Mouse (Mus musculus): Measurements from ENCODE around the gene Adam19. TPM values are rescaled to one million over a fixed set of nuclear protein-coding genes. Genes with fewer than 3 reads are reported as not detected.
A peak's percentile ranks its signal among the peaks of the same experiment; 100 is the strongest.
"Not testable (repeated sequence)": the region's sequence is repeated elsewhere in the genome, so short reads cannot be mapped to it uniquely, and the experiment has no call there.

Adam19 gene
- polyA plus RNA-seq, 1 experiment from 2014 or later, result 1.4 TPM

GRCm38 (mm10) chr11:46157462-46157861 lies 101.7 kb downstream of the Adam19 start:
- Histone ChIP-seq H3K4me1 (ENCODE audit: control insufficient read depth, low read depth, low read length) (no peaks in the 10 kb centered on the region), H3K9ac (ENCODE audit: low read depth, low read length) (no peak overlapping the region), H3K4me2 (ENCODE audit: low read depth, low read length) (no peak overlapping the region), H3K9me3 (replicated peaks; ENCODE audit: control insufficient read depth, low read length) (no peaks in the 10 kb centered on the region), H3K27me3 (ENCODE audit: control insufficient read depth, insufficient read depth, low read depth, low read length) (no peaks in the 10 kb centered on the region), H3K27ac (ENCODE audit: low read length) (no peak overlapping the region), H3K36me3 (ENCODE audit: control insufficient read depth, insufficient read depth) (no peaks in the 10 kb centered on the region), H3K4me3 (ENCODE audit: low read depth, low read length) (no peak overlapping the region)
- no peak for ATAC-seq (ENCODE audit: low read depth)

GRCm38 (mm10) chr11:46165866-46166585 lies 110.2 kb downstream of the Adam19 start, which contains the start of gene Nipal4:
Gene Nipal4, minus strand, starts transcription at chr11:46166508.
- Histone ChIP-seq H3K27ac (ENCODE audit: low read length) (no peak within 1 kb of the TSS), H3K4me1 (ENCODE audit: control insufficient read depth, low read depth, low read length) (no peaks in the 10 kb centered on the region), H3K4me3 (ENCODE audit: low read depth, low read length) (peak within 1 kb of the TSS; percentile 37), H3K4me2 (ENCODE audit: low read depth, low read length) (peak within 1 kb of the TSS; percentile 56), H3K9ac (ENCODE audit: low read depth, low read length) (no peak within 1 kb of the TSS), H3K27me3 (ENCODE audit: control insufficient read depth, insufficient read depth, low read depth, low read length) (peaks cover 22% of the 10 kb centered on the region), H3K36me3 (ENCODE audit: control insufficient read depth, insufficient read depth) (no peaks in the 10 kb centered on the region), H3K9me3 (replicated peaks; ENCODE audit: control insufficient read depth, low read length) (no peaks in the 10 kb centered on the region)
- no peak for ATAC-seq (ENCODE audit: low read depth)
- 2% methylated on average over 38 of the region's 40 CpGs for WGBS (ENCODE audit: insufficient replicate concordance)

- WGBS (ENCODE audit: insufficient replicate concordance), result 65% methylated on average over 7 of the region's 7 CpGs
- Histone ChIP-seq H3K36me3 (ENCODE audit: control insufficient read depth, insufficient read depth) (no peaks in the 10 kb centered on the region), H3K4me3 (ENCODE audit: low read depth, low read length) (no peak overlapping the region), H3K9ac (ENCODE audit: low read depth, low read length) (no peak overlapping the region), H3K9me3 (replicated peaks; ENCODE audit: control insufficient read depth, low read length) (no peaks in the 10 kb centered on the region), H3K4me2 (ENCODE audit: low read depth, low read length) (no peak overlapping the region), H3K27me3 (ENCODE audit: control insufficient read depth, insufficient read depth, low read depth, low read length) (peaks cover 22% of the 10 kb centered on the region), H3K4me1 (ENCODE audit: control insufficient read depth, low read depth, low read length) (no peaks in the 10 kb centered on the region), H3K27ac (ENCODE audit: low read length) (no peak overlapping the region)
- no peak for ATAC-seq (ENCODE audit: low read depth)
These were observed 112.7 kb downstream of the Adam19 start for GRCm38 (mm10) chr11:46168506-46168905.

GRCm38 (mm10) chr11:46169908-46170307 lies 114.1 kb downstream of the Adam19 start:
- no peak overlapping the region for H3K27ac ChIP-seq (ENCODE audit: low read length)
- no peak overlapping the region for H3K4me2 ChIP-seq (ENCODE audit: low read depth, low read length)
- H3K27me3 ChIP-seq (ENCODE audit: control insufficient read depth, insufficient read depth, low read depth, low read length), result peaks cover 22% of the 10 kb centered on the region
- H3K4me1 ChIP-seq (ENCODE audit: control insufficient read depth, low read depth, low read length), result no peaks in the 10 kb centered on the region
- ATAC-seq (ENCODE audit: low read depth), result no peak
- no peak overlapping the region for H3K4me3 ChIP-seq (ENCODE audit: low read depth, low read length)
- no peaks in the 10 kb centered on the region for H3K9me3 ChIP-seq (replicated peaks; ENCODE audit: control insufficient read depth, low read length)
- H3K9ac ChIP-seq (ENCODE audit: low read depth, low read length), result no peak overlapping the region
- WGBS (ENCODE audit: insufficient replicate concordance), result 50% methylated on average over 3 of the region's 3 CpGs
- no peaks in the 10 kb centered on the region for H3K36me3 ChIP-seq (ENCODE audit: control insufficient read depth, insufficient read depth)

- peaks cover 5% of the 10 kb centered on the region for H3K27me3 ChIP-seq (ENCODE audit: control insufficient read depth, insufficient read depth, low read depth, low read length)
- no peak for ATAC-seq (ENCODE audit: low read depth)
- no peak overlapping the region for H3K9ac ChIP-seq (ENCODE audit: low read depth, low read length)
- H3K9me3 ChIP-seq (replicated peaks; ENCODE audit: control insufficient read depth, low read length), result no peaks in the 10 kb centered on the region
- no peak overlapping the region for H3K4me3 ChIP-seq (ENCODE audit: low read depth, low read length)
- H3K27ac ChIP-seq (ENCODE audit: low read length), result no peak overlapping the region
- 69% methylated on average over 9 of the region's 9 CpGs for WGBS (ENCODE audit: insufficient replicate concordance)
- no peaks in the 10 kb centered on the region for H3K4me1 ChIP-seq (ENCODE audit: control insufficient read depth, low read depth, low read length)
- no peak overlapping the region for H3K4me2 ChIP-seq (ENCODE audit: low read depth, low read length)
- H3K36me3 ChIP-seq (ENCODE audit: control insufficient read depth, insufficient read depth), result no peaks in the 10 kb centered on the region
These were observed 116.3 kb downstream of the Adam19 start for GRCm38 (mm10) chr11:46172128-46172527.

- WGBS (ENCODE audit: insufficient replicate concordance), result 73% methylated on average over 6 of the region's 6 CpGs
- no peak overlapping the region for H3K27ac ChIP-seq (ENCODE audit: low read length)
- H3K4me1 ChIP-seq (ENCODE audit: control insufficient read depth, low read depth, low read length), result no peaks in the 10 kb centered on the region
- H3K9me3 ChIP-seq (replicated peaks; ENCODE audit: control insufficient read depth, low read length), result no peaks in the 10 kb centered on the region
- no peak overlapping the region for H3K4me2 ChIP-seq (ENCODE audit: low read depth, low read length)
- no peak for ATAC-seq (ENCODE audit: low read depth)
- no peak overlapping the region for H3K4me3 ChIP-seq (ENCODE audit: low read depth, low read length)
- no peaks in the 10 kb centered on the region for H3K36me3 ChIP-seq (ENCODE audit: control insufficient read depth, insufficient read depth)
- no peaks in the 10 kb centered on the region for H3K27me3 ChIP-seq (ENCODE audit: control insufficient read depth, insufficient read depth, low read depth, low read length)
- H3K9ac ChIP-seq (ENCODE audit: low read depth, low read length), result no peak overlapping the region
These were observed 120.4 kb downstream of the Adam19 start for GRCm38 (mm10) chr11:46176155-46176554.

GRCm38 (mm10) chr11:46177246-46178043 lies 121.7 kb downstream of the Adam19 start:
- 64% methylated on average over 10 of the region's 10 CpGs for WGBS (ENCODE audit: insufficient replicate concordance)
- H3K36me3 ChIP-seq (ENCODE audit: control insufficient read depth, insufficient read depth), result no peaks in the 10 kb centered on the region
- H3K9ac ChIP-seq (ENCODE audit: low read depth, low read length), result no peak overlapping the region
- ATAC-seq (ENCODE audit: low read depth), result no peak
- H3K27me3 ChIP-seq (ENCODE audit: control insufficient read depth, insufficient read depth, low read depth, low read length), result no peaks in the 10 kb centered on the region
- no peak overlapping the region for H3K27ac ChIP-seq (ENCODE audit: low read length)
- no peak overlapping the region for H3K4me2 ChIP-seq (ENCODE audit: low read depth, low read length)
- no peaks in the 10 kb centered on the region for H3K9me3 ChIP-seq (replicated peaks; ENCODE audit: control insufficient read depth, low read length)
- H3K4me3 ChIP-seq (ENCODE audit: low read depth, low read length), result no peak overlapping the region
- no peaks in the 10 kb centered on the region for H3K4me1 ChIP-seq (ENCODE audit: control insufficient read depth, low read depth, low read length)

- H3K9me3 ChIP-seq (replicated peaks; ENCODE audit: control insufficient read depth, low read length); H3K9ac ChIP-seq (ENCODE audit: low read depth, low read length); H3K27ac ChIP-seq (ENCODE audit: low read length); H3K27me3 ChIP-seq (ENCODE audit: control insufficient read depth, insufficient read depth, low read depth, low read length); ATAC-seq (ENCODE audit: low read depth); H3K36me3 ChIP-seq (ENCODE audit: control insufficient read depth, insufficient read depth); H3K4me1 ChIP-seq (ENCODE audit: control insufficient read depth, low read depth, low read length); H3K4me2 ChIP-seq (ENCODE audit: low read depth, low read length); H3K4me3 ChIP-seq (ENCODE audit: low read depth, low read length): not testable (repeated sequence)
- WGBS (ENCODE audit: insufficient replicate concordance), result 63% methylated on average over 1 of the region's 1 CpGs
These were observed 126.2 kb downstream of the Adam19 start for GRCm38 (mm10) chr11:46182031-46182430.

- Histone ChIP-seq H3K27me3 (ENCODE audit: control insufficient read depth, insufficient read depth, low read depth, low read length) (no peaks in the 10 kb centered on the region), H3K27ac (ENCODE audit: low read length) (no peak overlapping the region), H3K9ac (ENCODE audit: low read depth, low read length) (no peak overlapping the region), H3K36me3 (ENCODE audit: control insufficient read depth, insufficient read depth) (no peaks in the 10 kb centered on the region), H3K4me2 (ENCODE audit: low read depth, low read length) (no peak overlapping the region), H3K4me1 (ENCODE audit: control insufficient read depth, low read depth, low read length) (no peaks in the 10 kb centered on the region), H3K4me3 (ENCODE audit: low read depth, low read length) (no peak overlapping the region), H3K9me3 (replicated peaks; ENCODE audit: control insufficient read depth, low read length) (no peaks in the 10 kb centered on the region)
- no peak for ATAC-seq (ENCODE audit: low read depth)
- WGBS (ENCODE audit: insufficient replicate concordance), result 61% methylated on average over 3 of the region's 3 CpGs
These were observed 129.2 kb downstream of the Adam19 start for GRCm38 (mm10) chr11:46184946-46185345.
